Mouse (Mus musculus) neutrophil, adult 5-6 weeks (primary cell): ENCODE measurements around the gene 1700001F09Rik. TPM values are rescaled to one million over a fixed set of nuclear protein-coding genes. Genes with fewer than 3 reads are reported as not detected.
"Not testable (repeated sequence)": the region's sequence is repeated elsewhere in the genome, so short reads cannot be mapped to it uniquely, and the experiment has no call there.

ENCODE experiments used
- ATAC-seq: fragments of 151-379, 151-347 bp; 2 replicates; pipeline ENCODE4 v1.8.0; 2017; ENCODE audit warnings: mild to moderate bottlenecking, moderate TSS enrichment; ENCODE audit not compliant: insufficient number of reproducible peaks, poor library complexity, low FRiP score, severe bottlenecking; ENCODE audit errors: extremely low read depth
- total RNA-seq: library from RNA; stranded (forward); fragments of 200-1000 nt; gene quantifications from 2 replicates; pipeline ENCODE4 v1.2.3, GENCODE M21; 2017

1700001F09Rik gene
- not detected in 2 replicates for total RNA-seq

- not testable (repeated sequence) for ATAC-seq
Measured at GRCm38 (mm10) chr14:43347711-43348110, at the start of gene 1700001F09Rik. 1700001F09Rik (minus strand) TSS chr14:43347811.

DNA sequence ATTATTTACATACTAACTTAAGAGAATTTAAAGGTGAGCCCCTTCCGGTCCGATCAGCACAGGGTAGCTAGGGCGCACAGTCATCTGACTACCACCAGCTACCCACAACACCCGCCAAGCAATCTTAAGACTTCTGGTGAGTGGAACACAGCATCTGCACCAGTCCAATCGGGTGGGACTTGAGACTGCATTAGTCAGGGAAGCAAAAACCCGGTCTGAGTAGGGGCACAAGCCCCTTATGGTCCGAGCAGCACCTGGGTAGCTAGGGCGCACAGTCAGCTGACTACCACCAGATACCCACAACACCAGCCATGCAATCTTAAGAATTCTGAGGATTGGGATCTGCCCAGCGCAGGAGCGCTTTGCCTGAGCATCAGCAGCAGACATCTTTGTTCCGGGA is 14.1 kb upstream of the 1700001F09Rik start:
- ATAC-seq: not testable (repeated sequence)

GRCm38 (mm10) chr14:43359246-43359645 is 11.6 kb upstream of the 1700001F09Rik start:
- not testable (repeated sequence) for ATAC-seq

DNA sequence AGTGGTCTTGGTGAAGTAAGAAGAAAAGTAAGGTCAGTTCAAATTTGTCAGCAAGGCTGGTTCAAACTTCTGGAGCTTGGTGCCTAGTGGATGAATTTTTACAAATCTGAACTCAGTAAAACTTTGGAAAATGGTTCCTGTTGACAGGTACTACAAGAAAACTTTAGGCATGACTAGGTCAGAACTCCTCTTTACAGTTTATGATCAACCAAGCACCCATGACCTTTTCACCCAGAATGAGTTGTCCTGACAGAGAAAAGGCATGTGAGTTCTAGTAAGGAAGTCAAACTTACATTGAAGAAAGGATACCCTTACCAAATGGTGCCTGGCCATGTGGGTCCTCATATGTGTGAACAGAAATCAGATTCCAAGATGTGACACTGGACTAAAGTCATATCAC is 9.9 kb upstream of the 1700001F09Rik start:
- ATAC-seq: not testable (repeated sequence)

- not testable (repeated sequence) for ATAC-seq
Measured at GRCm38 (mm10) chr14:43352944-43353343, 5.3 kb upstream of the 1700001F09Rik start.

DNA sequence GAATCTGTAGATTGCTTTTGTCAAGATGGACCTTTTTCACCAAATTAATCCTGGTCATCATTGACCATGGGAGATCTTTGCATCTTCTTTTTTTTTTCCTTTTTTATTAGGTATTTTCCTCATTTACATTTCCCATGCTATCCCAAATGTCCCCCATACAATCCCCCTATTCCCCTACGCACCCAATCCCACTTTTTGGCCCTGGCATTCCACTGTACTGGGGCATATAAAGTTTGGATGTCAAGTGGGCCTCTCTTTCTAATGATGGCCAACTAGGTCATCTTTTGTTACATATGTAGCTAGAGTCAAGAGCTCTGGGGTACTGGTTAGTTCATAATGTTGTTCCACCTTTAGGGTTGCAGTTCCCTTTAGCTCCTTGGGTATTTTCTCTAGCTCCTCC is 10.0 kb downstream of the 1700001F09Rik start:
- not testable (repeated sequence) for ATAC-seq

DNA sequence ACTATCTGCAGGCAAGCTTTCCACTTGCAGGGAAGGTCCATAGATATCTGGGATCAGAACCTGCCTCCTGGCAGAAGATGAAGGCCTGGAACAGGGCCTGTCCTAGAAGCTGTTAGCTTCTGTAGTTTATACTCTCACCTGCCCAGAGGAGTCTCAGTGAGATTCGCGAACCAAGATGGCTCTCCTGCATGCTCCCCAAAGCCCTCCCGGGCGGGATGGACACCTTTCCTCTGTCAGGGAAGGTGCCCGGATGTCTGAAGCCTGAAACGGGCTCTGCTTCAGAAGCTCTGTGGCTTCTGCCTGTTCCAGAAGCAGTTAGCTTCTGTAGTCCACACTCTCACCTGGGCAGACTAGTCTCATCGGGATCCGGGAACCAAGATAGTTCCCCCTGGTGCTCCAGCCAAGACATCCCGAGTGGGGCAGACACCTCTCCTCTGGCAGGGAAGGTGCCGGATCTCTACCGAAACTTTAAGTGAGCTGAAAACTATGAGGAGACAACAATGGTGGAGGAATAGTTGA is 16.2 kb downstream of the 1700001F09Rik start:
- ATAC-seq: not testable (repeated sequence)

GRCm38 (mm10) chr14:43328603-43329002 is 19.0 kb downstream of the 1700001F09Rik start:
- ATAC-seq: not testable (repeated sequence)

- not testable (repeated sequence) for ATAC-seq
Measured at GRCm38 (mm10) chr14:43319516-43319915, 28.1 kb downstream of the 1700001F09Rik start.

DNA sequence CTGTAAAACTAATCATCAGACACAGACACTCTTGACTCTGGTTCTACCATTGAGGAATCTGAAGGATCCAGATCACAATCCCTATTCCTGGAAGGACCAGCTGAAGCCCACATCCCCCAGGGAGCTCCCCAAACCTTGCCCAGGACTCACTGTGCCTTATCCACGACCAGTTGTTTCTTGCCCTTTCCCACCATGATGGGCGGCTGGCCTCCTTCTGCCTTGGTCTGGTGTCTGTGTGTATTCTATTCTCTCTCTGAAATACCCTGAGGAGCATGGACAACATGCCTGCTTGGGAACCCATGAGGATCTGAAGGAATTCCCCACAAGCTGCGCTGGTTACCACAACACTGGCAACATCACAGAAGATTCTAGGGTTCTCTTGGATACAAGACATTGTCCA is 54.1 kb downstream of the 1700001F09Rik start, which contains the start of gene Gm8127:
Gene Gm8127 (minus strand): TSS at position 330 of the 400 bp plus-strand sequence.
- not testable (repeated sequence) for ATAC-seq

Other genes with a start within 250 kb of the 1700001F09Rik start
- gene Gm8104, start 247.2 kb downstream of the 1700001F09Rik start, total RNA-seq: not detected in 2 replicates
- not detected in 2 replicates for gene Gm7233, start 167.9 kb downstream of the 1700001F09Rik start, total RNA-seq
- not detected in 2 replicates for gene Gm8122, start 112.5 kb downstream of the 1700001F09Rik start, total RNA-seq
- not detected in 2 replicates for gene Gm8126, start 89.2 kb downstream of the 1700001F09Rik start, total RNA-seq
- not detected in 2 replicates for gene Gm9732, start 72.8 kb downstream of the 1700001F09Rik start, total RNA-seq
- gene Gm8127, start 54.0 kb downstream of the 1700001F09Rik start, total RNA-seq: not detected in 2 replicates
- gene Gm8138, start 68.5 kb upstream of the 1700001F09Rik start, total RNA-seq: not detected in 2 replicates
- gene Gm5799, start 195.8 kb upstream of the 1700001F09Rik start, total RNA-seq: not detected in 2 replicates
- gene Gm17654, start 231.3 kb upstream of the 1700001F09Rik start, total RNA-seq: not detected in 2 replicates